Mouse (Mus musculus) activated CD4-positive, CD25-positive, alpha-beta regulatory T cell, adult 4 months (primary cell): ENCODE measurements around the gene Ddx23. TPM values are rescaled to one million over a fixed set of nuclear protein-coding genes. Genes with fewer than 3 reads are reported as not detected.

Experiments
- ATAC-seq: one replicate; pipeline ENCODE4 v1.8.0; 2017
- polyA plus RNA-seq, 2 experiments: library from polyadenylated mRNA; unstranded; fragments of 100-300 nt; shearing (Covaris generic); gene quantifications; one replicate each; pipeline ENCODE4 v1.2.1; 2017

Gene Ddx23
- polyA plus RNA-seq = 10 to 100 TPM; 22.8 to 27.3 TPM

DNA sequence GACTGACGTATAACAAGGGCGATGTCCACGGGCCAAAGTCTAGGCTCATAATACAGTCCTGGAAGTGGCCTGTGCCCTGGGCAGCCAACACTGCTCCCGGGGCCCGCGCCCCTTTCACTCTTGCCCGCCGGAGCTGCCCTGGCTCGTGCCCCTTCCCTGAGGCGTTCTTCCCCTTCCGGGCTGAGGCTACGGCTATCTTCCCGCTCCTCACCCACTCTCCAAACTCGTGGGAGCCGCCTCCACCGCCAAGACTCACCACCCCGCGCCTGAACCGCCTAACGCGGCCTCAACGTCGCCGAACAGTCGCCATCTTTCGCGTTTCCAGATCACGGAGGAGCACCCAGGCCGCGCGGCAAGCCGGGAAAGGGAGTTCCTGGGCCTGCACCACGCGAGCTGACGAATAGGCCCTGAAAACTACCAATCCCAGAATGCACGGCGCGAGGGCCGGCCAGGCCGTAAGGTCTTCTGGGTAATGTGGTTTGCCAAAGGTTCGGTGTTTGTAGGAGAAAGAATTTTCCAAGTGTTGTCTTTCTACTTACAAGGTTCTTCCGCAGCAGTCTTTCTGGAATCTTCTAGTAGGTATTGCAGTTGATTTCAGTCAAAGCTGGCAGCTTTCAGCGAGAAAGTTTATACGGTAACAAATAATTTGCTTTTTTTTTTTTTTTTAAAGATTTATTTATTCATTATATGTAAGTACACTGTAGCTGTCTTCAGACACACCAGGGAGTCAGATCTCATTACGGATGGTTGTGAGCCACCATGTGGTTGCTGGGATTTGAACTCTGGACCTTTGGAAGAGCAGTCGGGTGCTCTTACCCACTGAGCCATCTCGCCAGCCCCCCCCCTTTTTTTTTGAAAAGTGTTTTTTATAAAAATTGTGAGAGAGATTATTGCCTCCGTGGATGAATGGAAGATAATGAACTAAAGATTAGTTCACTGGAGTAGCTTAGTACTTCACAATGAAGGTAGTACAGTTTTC lies at the start of gene Ddx23:
Ddx23 (minus strand) TSS at position 328 of the 979 bp plus-strand sequence.
- peak; percentile 92 for ATAC-seq

DNA sequence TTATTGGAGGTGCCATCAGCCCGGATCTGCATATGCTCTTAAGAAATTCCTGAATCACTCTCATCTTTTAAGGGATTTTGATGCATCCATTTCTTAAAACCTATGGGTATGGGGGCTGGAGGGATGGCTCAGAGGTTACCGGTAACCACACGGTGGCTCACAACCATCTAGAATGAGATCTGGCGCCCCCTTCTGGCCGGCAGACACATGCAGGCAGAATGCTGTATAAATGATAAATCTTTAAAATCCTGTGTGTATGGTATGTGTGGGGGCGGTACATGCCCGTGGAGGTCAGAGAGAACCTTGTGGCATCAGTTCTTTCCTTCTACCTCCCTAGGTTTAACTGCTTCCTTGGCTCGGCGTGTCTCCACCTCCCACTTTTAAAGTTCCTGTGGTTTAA lies 47.7 kb upstream of the Ddx23 start:
- ATAC-seq = peak; percentile 52

DNA sequence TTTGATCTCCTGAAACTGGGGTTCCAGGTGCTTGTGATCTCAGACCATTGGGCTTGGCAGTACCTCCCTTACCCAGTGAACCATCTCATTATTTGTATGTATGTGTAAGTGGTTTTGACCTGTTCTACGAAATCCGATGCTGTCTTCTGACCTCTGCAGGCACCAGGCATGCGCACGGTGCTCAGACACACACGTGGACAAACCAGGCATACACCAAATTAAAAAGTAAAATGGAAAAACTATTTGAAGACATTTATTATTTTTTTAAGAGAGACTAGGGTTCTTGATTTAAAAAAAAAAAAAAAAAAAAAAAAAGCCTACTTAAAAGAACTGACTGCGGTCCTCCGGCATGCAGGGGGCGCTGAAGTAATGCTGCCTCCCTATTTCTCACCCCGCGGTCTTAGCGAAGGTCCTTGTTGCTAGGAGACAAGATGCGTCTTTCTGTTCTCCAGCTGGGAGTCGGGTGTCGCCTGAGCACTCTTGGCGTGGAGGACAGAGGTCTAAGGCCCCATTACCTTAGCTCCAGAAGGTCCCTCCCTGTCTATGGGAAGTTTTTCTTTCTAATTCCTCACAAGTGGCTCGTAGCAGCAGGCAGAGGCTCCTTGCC lies 45.2 kb upstream of the Ddx23 start, which contains the start of gene Ccdc65:
Ccdc65 (plus strand) TSS at position 442 of the 607 bp plus-strand sequence.
- no peak for ATAC-seq

DNA sequence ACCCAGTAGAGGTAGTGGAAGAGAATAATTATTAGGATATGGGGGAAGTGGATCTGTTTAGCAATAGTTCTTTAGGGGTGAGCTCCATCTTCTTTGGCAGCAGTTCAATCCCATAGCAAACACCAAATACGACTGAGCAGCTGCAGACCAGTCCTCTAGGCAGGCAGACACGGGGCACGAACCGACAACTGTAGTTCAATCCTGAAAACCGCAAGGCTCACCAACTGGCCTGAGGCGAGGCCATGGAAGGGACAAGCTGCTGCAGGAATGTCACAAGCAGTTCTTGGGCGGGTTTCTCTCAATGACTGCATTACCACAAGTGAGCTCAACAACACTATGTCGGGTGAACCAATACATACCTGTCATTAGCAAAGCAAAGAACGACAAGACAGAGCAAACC lies 41.6 kb upstream of the Ddx23 start:
- ATAC-seq = no peak

DNA sequence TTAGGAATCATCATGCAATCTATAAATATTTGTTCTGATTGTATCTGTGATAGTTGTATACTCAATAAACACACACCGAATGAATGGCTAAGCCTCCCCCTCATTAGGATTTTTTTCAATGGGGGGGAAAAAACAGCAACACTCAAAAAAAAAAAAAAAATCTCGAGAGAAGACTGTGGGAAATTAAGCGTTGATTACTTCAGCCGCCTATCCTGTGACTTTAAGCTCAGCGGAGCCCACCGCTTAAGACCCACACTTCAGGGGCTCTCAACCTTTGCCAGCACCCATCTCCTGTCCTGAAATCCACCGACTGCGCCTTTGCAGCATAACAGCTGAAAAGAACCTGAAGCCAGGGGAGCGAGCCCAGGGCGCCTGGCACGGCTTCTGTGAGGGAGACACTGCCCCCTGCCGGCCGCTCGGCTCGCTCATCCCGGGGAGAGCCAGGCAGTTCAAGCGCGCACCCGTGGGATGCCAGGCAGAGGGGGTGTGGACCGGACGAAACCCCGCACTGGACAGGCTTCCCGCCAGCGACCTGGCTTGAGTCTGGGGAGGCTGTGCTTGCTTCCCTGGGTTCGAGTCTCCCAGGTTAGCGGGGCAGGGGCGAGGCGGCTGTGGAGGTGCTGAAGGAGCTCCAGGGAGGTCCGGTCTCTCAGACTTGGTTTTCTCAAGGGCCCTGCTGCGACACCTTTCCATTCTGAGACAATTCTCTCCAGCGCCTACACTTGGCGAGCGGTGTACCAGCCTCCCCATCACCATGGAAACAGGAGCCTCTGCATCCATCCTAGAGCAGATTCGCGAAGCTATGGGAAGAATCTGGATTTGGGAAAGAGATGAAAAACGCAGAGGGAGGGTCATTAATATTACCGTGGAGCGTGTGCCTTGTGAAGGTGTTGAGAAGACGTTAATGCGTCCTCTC lies 36.8 kb upstream of the Ddx23 start:
- ATAC-seq = peak; percentile 61

DNA sequence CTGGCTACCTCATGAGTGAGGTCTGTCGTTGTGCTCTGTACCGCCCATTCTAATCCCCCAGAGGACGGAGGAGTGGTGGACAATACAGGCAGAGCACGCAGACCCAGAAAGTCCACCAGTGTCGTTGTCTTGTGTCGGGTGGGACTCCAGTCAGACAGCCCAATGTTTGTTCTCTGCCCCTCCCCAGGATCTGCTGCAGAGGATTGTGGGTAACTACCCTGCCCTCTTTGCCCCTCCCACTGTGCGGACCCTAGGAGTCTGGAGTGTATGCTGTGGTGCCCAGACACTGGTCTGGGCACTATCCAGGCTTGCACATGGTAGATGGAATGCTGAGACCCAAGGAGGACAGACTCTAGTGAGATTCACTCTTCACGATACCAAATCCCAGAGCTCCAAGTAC lies 33.5 kb upstream of the Ddx23 start:
- ATAC-seq = no peak

DNA sequence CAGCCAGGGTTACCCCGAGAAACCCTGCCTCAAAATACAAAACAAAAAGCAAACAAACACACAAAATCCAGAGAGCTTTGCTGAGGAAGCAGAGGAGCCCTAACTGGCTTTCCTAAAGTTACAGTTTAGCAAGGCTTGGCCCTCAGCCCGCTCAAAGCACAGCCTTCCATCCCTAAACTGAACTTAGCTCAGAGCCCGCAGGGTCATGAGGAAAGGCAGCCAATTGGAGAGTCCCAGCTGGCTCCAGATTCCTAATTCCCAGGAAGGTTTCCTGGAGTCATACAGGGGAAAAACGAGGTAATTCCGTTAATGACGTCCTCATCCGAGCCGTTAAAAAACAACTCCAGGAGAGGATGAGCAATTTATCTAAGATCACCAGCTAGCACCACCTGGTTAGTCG lies 33.0 kb upstream of the Ddx23 start:
- no peak for ATAC-seq

DNA sequence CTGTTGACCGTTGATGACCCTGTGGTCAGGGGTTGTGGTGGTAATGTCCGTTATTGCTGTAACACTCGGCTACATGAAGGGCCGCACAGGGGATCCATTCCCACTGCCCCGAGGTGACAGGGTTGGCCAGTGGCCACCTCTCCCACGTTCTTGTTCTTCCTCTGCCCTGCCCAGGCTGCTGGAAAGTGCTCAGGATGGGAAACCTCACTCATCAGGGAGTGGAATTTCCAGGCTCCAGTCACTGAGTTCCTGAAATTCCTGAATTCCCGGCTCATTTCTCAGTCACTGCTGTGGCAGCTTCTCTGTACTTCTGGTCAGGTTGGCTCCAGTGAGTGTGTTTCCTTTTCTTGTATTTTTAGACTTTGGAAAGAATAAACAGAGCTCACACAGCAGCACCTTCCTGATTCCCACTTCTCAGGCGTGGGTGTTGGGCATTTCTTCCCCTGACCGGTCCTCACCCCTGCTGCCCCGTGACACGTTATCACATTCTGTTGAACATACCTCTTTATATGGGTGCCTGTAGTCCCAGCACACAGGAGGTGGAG lies 29.5 kb upstream of the Ddx23 start:
- ATAC-seq = no peak

DNA sequence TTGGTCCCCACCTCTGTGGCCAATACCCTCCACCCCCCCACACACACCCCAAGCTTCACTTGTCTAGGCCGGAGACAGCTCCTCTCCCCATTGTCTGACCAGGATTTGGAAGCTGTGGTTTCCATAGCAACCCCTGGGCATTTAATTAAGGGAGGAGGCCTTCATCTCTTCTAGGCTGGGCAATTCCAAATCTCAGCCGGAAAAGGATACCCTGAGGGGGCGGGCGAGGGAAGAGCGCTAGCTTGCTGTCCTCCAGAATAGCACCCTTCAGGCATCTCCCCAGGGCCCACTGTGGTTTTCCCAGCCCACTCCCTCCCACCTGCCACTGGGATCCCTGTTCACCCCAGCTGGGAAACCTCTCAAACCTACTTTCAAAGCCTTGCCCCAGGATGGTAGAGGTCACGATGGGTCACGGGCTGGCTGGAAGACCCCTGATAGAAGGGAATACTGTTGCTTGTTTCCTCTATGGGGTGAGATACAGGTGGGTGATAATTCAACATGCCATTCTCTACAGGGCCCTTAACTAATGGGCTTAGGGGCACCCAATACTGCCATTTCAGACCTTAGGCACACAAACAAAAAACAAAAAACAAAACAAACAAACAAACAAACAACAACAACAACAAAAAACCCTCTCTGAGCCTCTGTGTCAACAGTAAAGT lies 28.9 kb upstream of the Ddx23 start:
- no peak for ATAC-seq

DNA sequence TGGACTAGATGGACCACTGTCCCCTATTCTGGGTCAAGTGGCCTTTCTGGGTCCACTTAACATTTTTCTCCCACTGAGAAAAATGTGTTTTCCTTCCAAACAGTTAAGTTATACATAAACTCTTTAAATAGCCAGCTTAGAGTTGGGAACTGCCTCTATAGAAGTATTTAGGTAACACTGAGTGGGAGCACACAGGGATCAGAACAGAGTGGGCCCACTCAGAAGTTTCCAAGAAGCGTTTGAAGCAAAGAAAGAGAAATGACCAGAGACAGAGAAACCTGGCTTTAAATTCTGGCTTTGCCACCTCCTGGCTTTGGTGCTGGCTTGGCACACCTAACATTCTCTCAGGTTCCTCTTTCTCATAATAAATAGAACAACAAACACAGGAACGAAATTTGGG lies 27.0 kb upstream of the Ddx23 start:
- no peak for ATAC-seq

DNA sequence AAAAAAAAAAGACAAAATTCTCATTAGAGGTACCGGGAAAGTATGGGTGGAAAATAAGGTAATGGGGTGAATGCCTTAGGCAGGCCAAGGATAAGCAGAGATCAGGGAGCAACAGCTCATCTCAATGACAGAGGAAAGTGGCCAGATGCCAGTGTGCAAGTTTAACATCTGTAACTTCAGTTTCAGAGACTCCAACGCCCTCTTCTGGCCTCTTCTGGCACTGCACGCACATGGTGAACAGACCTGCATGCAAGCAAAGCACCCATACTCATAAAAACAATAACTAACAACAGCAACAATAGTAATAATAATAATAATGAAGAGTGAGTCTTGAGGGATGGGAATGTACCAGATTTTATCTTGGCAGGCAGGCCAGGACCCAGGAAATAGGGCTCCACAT lies 23.2 kb upstream of the Ddx23 start:
- ATAC-seq = no peak

DNA sequence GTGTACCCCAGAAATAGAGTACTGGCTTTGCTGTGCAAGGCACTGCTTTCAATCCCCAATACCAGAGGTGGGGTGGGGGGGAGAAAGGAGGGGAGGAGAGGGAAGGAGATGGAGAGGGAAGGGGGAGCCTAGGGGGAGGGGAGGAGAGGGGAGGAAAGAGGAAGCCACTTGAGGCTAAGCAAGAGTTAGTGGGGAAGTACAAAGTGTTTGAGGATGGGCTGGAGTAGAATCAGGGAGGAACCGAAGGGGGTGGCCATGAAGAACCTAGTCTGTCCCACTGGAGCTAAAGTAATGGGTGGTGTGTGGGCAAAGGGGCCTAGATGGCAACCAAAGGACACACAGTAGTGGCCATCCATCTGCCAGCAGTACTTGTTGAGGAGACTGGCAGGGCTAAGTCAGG lies 21.1 kb upstream of the Ddx23 start:
- ATAC-seq = no peak

DNA sequence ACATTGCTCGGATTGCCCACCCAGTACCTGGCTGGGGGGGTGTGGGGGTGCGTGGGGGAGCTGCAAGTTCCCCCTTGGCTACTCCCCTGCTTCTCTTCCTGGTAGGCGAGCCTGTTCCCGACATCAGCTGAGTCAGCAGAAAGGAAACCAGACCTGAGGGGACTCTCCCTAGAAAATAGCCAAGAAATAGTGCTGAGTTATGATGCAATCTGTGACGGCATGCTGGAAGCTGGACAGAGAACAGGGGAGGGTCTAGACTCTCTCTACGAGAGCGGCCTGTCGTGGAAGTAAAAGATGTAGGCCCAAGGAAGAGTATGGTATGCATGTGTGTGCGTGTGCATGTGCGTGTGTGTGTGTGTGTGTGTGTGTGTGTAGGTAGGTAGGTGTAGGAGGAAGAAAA lies 20.5 kb upstream of the Ddx23 start:
- no peak for ATAC-seq

DNA sequence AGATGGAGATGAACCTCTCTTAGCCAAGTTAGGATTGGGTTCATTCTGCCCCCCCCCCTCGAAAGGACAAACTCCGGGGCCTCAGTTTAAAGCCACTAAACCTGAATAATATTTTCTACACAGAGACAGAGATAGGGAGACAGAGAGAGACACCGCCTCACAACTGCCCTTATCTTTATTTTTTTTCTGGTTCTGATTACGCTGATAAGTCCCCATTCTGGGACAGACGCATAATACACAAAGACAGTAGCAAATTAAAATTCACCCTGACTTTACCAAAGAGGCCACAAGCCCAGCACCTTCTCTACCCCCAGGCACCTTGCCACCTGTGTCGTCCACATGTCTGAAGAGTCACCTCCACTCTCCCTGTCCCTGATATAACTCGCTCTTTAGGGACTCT lies 18.9 kb upstream of the Ddx23 start:
- ATAC-seq = no peak

DNA sequence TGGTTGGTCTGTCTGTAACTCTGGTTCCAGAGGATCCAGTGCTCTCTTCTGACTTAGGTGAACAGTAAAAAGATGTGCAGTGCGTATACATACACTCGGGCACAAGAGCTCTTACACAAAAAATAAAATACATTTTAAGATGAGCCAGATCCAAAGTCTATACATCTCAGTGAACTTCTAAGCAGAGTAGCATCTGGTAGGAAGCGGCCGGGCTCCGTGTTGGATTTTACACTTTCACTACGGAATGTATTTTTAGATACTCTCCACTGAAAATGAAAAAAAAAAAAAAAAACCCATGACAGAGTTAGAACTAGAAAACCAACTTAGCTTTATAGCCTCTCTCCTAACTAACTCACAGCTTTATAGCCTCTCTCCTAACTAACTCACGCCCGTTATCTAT lies 18.0 kb upstream of the Ddx23 start:
- ATAC-seq = no peak

DNA sequence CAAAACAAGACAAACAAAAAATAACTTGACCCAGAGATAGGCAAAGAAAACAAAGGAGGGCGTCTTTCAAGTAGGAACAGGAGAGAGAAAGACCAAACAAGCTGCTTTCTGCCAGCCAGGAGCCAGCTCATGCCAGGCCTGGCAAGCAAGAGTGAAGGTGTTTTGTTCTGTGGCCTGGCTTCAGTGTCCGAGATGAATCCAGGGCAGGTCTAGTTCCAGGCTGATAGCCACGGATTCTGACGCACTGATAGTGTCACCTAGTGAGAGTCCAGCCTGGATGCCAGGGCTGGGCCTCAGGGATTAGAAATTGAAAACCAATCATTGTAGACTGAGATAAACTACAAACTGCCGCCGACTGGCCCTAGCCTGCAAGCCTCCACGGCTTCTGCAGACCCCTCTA lies 15.3 kb upstream of the Ddx23 start:
- no peak for ATAC-seq

DNA sequence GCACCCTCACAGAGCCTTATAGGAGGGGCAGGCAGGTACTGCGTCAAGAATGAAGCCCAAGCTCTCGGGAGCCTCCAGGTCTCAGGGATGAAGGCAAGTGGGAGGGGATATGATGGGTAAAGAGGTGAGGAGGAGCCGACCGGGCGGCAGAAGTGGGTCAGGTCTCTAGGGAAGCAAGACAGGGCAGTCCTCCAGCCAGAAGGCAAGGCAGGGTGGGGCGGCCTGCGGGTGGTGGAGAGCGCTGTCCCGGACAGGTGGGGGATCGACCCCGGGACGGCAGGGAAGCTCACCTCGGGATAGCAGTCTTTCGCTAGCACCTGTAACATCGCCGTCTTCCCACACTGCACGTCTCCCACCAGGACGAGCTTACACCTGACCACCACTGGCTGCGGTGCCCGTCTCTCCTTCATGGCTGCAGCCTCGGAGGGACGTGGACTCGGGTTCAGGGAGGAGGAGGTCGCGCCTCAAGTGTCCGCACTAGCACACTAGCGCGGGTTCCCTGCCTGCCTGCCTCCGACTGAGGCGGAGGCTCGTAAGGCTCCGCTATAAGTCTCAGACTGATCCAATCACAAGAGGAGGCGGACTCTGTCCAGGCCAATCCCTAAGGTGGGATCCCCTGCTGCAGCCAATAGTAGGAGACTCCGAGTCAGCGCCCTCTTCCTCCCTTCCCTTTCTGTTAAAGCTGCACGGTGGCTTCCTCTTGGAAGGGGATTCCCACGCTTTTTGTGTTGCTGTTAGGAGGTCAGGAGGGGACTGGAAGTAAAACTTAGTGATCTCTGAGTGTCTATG lies 14.4 kb upstream of the Ddx23 start, which contains the start of gene Rnd1:
Rnd1 (minus strand) TSS at position 522 of the 789 bp plus-strand sequence.
- peak; percentile 99 for ATAC-seq

DNA sequence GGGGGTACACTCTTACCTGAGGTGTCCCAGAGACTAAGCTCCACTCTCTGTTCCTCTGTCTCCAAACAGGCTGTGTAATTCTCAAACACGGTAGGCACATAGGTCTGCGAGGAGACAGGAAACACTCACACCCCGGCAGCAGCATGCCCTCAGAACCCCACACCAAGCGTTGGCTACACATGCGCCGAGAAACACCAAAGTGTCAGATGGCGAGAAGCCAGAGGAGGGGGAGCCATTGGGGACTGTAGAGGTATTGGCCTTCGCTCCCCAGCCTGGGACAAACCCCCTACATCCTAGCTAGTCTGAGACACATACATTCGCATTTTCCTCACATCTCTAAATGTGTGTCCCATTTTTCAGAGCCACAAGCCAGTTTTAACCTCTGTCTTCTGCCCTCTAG lies 13.8 kb upstream of the Ddx23 start:
- ATAC-seq = no peak

DNA sequence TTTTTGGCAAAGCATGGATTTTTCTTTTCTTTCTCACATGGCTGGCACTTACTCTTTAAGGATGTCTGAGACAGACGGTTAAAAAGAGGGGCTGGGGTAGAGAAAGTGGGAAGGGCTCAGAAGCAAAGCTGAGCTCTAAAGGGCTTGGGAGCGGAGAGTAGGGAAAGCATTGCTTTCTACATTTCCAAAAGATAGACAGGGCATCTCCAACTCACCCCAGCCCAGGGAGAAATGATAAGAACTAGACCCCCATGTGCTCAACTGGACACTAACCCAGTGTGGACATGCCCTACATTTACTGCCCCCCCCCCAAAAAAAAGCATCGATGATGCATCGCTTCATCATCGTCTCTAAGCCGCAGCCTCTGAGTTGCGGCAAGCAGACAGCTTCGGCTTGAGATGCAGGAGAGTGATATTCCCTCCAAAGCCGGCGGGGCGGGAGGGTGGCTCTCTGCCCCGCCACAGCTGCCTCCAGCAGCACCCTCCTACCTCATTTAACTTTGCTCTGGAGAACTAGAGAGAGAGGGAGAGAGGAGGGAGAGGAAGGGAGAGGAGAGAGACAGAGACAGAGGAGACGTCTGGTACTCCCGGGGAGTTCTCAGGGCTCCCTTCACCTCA lies 13.0 kb upstream of the Ddx23 start:
- no peak for ATAC-seq

DNA sequence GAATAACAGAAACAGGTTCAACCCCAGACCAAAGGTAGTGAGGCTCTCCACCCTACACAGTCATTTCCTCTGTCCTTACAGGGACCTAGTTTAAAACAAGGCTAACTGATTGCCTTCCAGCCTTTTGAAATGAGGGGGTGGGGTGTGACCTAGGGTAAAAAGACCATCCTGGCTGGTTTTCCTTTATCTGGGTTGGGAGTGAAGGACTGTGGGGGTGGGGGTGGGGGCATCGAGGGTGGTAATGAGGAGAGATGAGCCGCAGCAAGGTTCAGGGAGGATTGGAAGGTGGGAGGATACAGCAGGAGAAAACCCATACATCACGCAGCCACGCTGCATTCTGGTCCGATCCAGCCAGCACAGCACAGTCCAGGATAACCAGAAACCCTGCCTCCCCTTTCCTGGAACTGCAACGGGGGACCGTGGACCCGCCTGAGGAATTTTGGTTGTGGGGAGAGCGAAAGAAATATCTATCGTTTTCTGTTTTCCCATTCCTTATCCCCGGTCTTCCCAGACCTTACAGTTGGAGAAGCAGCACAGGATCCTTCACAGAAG lies 12.4 kb upstream of the Ddx23 start:
- ATAC-seq = no peak
